Mouse (Mus musculus): ENCODE results near the gene Orc3.

GRCm38 (mm10) chr4:34554596-34554995, 60.1 kb downstream of the Orc3 start:
- no peak for TF ChIP-seq CTCF (conservative IDR thresholded peaks at IDR 0.05; ENCODE audit: low read length)
- TF ChIP-seq NANOG (IDR thresholded peaks at IDR 0.05; ENCODE audit: borderline replicate concordance, low read length), result no peak
